Mouse (Mus musculus) embryo, embryonic 11.5 days (tissue): ENCODE data around the gene Cmss1.
"Not testable (repeated sequence)": the region's sequence is repeated elsewhere in the genome, so short reads cannot be mapped to it uniquely, and the experiment has no call there.

ENCODE experiments used
- DNase-seq: peaks from one replicate; pipeline ENCODE4 v3.0.0-alpha.2; 2012; ENCODE audit warnings: low read depth, low spot score

Gene Cmss1

GRCm38 (mm10) chr16:57427516-57428285, 179.0 kb downstream of the Cmss1 start:
- DNase-seq = no peak

GRCm38 (mm10) chr16:57426680-57427079, 180.0 kb downstream of the Cmss1 start:
- DNase-seq = no peak

DNA sequence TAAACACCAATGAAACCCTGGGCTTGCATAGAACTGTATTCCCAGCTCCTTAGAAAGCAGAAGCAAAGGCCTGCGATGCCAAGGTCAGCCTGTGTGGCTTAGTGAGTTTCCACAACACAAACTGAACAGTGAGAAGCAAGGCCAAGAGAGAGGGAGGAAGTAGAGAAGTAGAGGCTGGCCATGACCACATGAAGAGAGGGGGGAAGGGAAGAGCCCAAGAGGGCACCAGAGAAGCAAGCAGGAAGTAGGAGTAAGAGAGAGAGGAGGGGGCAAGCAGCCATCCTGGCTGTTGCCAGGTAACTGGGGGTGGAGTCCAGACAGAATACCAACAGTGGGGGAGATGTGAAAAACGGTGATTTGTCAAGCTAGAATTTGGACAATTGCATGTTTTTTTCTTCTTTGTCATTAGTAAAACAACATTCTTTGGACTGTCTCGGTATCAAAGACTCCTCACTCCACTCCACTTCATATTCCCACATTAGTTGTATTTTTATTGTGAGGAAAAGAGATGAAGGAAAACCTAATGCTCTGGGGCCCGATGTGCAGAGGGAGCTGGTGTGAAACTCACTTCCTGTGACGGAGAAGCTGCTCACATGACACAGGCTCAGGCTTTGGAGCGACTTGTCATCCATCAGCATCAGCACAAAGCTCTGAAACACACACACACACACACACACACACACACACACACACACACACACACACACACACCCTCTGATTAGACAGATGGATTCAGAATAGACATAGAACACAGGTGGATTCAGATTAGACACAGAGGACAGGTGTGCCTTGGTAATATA, 183.5 kb downstream of the Cmss1 start:
- no peak for DNase-seq

DNA sequence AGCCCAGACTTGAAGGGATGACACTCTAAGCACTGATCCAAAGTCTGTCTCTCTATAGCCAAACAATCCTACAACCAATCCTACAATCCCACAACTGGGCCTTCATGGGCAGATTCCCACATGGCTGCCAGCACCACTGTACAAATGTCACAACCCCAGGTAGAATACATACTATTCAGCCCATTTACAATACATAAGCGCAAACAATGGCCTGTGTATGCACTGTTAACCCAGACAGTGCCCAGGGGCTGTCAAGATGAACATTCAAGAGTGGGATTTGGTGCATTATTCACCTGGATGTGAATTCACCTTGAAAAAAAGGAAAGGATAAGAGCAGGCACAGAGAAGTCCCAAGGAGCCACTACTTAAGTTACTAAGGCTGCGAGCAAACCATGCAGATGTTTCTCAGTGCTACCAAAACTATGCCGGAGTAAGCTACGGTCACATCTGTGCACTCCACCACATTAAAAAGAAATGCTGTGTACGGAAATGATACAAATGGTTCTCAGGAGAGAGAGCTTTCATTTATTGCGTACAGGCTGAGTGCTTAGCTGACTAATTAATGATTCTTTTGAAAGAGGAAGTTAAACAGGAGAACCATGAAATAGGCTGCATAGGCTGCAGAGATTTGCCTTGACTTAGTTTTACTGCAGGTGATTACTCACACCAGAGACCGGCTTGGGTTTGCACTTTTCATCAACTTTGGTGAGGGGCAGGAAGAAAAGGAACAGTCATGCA, 184.8 kb downstream of the Cmss1 start:
- no peak for DNase-seq

DNA sequence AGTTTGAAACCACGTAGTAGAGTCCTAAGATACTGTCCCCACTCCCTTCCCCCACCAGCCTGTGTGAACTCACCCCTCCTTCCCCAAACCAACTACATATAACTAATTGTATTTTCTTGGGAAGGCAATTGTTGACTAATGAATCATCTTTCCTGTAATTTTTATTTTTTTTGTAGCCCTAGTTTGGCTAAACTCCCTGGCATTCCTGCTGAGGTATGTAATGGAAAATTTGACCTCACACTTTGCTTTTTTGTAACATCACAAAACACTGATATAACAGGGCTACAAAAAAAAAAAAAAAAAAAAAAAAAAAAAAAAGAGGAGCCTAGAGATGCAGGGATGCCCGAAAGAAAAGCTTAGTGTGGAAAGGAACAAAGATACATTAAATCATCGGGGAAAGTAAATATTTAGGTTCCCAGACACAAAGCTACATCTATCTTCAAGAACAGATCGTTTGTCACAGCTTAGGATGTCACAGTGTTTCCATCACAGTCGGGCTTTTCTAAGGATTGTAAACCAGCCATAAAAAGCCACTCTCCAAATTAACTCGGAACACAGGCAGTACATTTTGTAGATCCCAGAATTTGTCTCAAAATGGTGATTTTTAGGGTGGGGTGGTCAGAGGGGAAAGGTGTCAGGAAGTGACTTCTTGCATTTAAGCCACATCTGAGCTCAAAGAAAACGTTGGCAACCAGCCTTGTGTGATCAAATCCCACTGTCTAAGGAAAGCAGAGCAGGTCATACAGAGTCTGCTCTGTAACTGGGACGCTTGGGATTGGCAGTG, 185.7 kb downstream of the Cmss1 start:
- no peak for DNase-seq

GRCm38 (mm10) chr16:57419881-57420280, 186.8 kb downstream of the Cmss1 start:
- no peak for DNase-seq

- DNase-seq = no peak
Measured at GRCm38 (mm10) chr16:57419332-57419731, 187.3 kb downstream of the Cmss1 start.

- DNase-seq = no peak
Measured at GRCm38 (mm10) chr16:57417955-57418354, 188.7 kb downstream of the Cmss1 start.

GRCm38 (mm10) chr16:57417017-57417416, 189.6 kb downstream of the Cmss1 start:
- no peak for DNase-seq

- no peak for DNase-seq
Measured at GRCm38 (mm10) chr16:57416049-57416448, 190.6 kb downstream of the Cmss1 start.

DNA sequence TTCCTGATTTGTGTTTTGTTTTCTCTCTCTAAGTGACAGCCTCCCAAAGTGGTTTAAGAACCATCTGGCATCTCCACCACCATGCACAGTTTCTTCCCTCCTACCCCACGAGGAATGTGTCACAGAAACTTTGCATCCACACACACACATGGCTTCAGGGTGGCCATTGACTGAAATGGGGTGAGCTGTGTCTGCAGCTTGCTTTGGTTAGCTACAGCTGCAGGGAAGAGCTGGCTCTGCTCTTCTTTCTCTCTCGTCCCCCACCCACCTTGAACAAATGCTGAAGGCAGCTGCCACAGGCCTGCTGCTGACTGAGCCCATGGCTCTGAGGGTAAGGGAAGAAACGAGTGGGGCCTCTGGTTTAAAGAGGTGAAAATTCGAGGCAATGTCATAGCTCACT, 193.9 kb downstream of the Cmss1 start:
- no peak for DNase-seq

- DNase-seq = no peak
Measured at GRCm38 (mm10) chr16:57403825-57404224, 202.8 kb downstream of the Cmss1 start.

- DNase-seq = no peak
Measured at GRCm38 (mm10) chr16:57402910-57403309, 203.8 kb downstream of the Cmss1 start.

DNA sequence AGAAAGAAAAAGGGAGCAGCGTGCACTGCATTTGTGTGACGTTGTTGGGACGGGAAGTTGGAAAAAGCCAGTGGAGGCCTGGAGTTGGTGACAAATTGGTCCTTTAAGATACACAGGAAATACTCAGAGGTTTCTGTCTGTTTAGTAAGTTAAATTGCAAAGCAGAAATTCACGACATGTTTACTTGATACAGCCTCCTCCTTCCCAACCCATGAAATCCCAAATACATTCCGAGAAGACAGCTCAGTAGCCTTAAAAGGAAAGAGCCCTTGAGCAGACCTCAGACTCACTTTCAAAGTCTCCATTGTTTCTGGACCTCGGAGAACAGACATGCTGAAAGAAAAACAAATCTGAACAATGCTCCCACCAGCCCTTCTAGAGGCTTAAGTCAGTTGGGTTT, 205.0 kb downstream of the Cmss1 start:
- DNase-seq = no peak

DNA sequence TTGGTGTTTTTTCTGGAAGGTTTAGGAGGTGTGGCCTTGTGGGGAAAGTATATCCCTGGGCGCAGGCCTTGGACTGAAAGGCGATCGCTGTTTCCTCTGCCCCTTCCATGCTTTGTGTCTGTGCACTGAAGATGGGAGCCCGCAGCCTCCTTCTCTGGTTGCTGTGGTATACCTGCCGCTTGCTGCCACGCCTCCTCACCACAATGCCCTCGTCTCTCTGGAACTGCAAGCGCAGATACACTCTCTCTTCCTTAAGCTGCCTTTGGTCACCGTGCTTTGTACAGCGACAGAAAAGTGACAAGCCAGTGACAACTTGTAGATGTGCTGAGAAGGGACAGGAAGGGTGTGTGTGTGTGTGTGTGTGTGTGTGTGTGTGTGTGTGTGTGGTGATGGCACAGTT, 207.1 kb downstream of the Cmss1 start:
- no peak for DNase-seq

GRCm38 (mm10) chr16:57398387-57399214, 208.1 kb downstream of the Cmss1 start:
- DNase-seq = peak; percentile 57

DNA sequence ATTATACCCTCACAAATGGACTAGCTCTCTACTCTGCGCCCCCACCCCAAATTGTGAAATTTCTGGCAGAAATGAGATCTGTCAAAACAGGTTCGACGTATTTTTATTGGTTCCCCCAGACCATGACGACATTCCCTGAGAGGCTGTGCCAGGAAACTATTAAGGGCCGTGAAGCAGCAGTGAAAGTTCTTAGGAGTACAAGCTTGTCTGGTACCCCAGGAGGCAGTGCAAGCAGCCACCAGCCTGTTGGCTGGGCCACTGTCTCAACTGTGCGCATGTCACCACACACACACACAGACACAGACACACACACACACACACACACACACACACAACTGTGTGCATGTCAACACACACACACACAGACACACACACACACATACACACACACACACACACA, 208.8 kb downstream of the Cmss1 start:
- DNase-seq = no peak

DNA sequence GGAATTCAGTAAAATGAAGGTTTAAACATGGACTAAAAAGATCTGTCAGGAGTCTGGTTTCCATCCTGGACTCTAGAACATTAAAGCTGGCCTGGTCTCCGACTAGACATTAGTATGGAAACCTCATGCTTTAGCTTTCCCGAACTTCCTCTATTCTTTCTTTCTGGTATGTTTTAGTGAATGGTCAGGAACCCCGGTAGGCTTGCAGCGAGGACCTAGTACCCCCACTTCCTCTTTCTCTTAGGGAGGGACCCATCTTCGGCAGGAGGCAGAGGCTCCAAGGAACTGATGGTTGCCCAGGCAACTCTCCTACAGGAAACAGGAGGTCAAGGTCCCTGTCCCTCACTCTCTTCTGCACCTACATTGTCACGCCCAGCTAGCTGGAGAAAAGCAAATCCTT, 210.4 kb downstream of the Cmss1 start:
- no peak for DNase-seq

DNA sequence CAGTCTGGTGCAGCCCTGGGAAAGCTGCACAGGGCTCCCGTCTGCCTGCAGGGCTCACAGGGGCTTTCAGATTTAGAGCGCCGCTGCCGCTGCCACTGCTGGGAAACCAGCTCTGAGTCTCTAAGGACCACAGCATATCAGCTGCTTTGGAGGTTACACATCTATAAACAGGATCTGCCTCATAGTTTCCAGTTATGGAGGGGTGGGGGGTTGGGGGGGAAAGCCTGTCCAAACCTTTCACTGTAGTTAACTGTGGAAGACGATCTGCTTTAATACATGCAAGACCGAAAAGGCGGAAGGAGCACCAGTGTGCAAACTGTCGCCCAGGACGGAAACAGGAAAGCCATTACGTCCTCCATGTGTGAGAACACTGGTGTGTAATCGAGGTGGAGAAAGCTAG, 213.5 kb downstream of the Cmss1 start:
- DNase-seq = no peak

DNA sequence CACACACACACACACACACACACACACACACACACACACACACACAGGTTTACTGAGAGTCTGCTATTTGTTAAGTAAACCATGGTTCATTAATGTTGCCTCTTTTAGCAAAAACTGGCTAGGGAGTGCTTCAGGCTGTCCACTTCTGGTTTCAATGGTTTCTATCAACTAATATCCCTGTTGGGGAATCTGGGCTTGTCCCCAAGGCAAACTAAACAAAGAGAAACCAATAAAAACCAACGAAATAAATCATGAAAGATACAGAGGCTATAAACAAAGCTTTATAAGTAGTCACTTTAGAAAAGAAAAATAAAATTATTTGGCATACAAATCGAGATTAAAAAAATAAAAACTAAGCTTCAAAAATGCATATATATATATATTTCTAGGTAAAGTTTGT, 214.2 kb downstream of the Cmss1 start:
- no peak for DNase-seq

- DNase-seq = not testable (repeated sequence)
Measured at GRCm38 (mm10) chr16:57391171-57391570, 215.5 kb downstream of the Cmss1 start.
